Mouse (Mus musculus) ES-E14 (cell line): ENCODE measurements around the gene Hes5. TPM values are rescaled to one million over a fixed set of nuclear protein-coding genes. Genes with fewer than 3 reads are reported as not detected.
A peak's percentile ranks its signal among the peaks of the same experiment; 100 is the strongest.

Experiments
- DNase-seq: peaks from one replicate; pipeline ENCODE4 v3.0.0-alpha.2; 2013; ENCODE audit warnings: low read depth, low spot score
- H3K27ac ChIP-seq: 2 replicates; pipeline ENCODE4 v1.5.1; 2012; ENCODE audit warnings: low read depth, mild to moderate bottlenecking, low read length, moderate library complexity, mixed read lengths; ENCODE audit not compliant: poor library complexity, insufficient read depth, severe bottlenecking
- H3K36me3 ChIP-seq: 2 replicates; pipeline ENCODE4 v1.6.1; 2012; ENCODE audit warnings: mild to moderate bottlenecking, low read length, moderate library complexity, mixed read lengths; ENCODE audit not compliant: control insufficient read depth, poor library complexity, insufficient read depth, severe bottlenecking
- H3K4me1 ChIP-seq, 2 experiments: fragments of 150-350 bp in 1 of 2; sonication (generic) in 1 of 2; 2 replicates each; pipeline ENCODE4 v1.6.1; 2012; ENCODE audit warnings: low read length in 2 of 2, mild to moderate bottlenecking in 1 of 2, mixed read lengths in 1 of 2; ENCODE audit not compliant: control insufficient read depth in 2 of 2, insufficient read depth in 2 of 2, poor library complexity in 1 of 2
- H3K4me3 ChIP-seq, 2 experiments: fragments of 150-350 bp in 1 of 2; sonication (generic) in 1 of 2; 2 replicates each; pipeline ENCODE4 v1.5.1; 2012; ENCODE audit warnings: low read length in 2 of 2, low read depth in 1 of 2, mild to moderate bottlenecking in 1 of 2, mixed read lengths in 1 of 2; ENCODE audit not compliant: insufficient read depth in 1 of 2, poor library complexity in 1 of 2, severe bottlenecking in 1 of 2
- H3K9ac ChIP-seq: 2 replicates; pipeline ENCODE4 v1.6.1; 2012; ENCODE audit warnings: low read depth, mild to moderate bottlenecking, low read length, mixed read lengths; ENCODE audit not compliant: poor library complexity, insufficient read depth, severe bottlenecking
- H3K9me3 ChIP-seq: fragments of 150-350 bp; sonication (generic); 2 replicates; pipeline ENCODE4 v1.6.1; 2012; ENCODE audit warnings: low read depth, mild to moderate bottlenecking, low read length; ENCODE audit not compliant: control insufficient read depth, insufficient read depth
- CHD2 ChIP-seq: IDR thresholded peaks from 2 replicates; pipeline ENCODE4 v1.6.1; 2014; ENCODE audit warnings: mild to moderate bottlenecking, low read depth, low read length, inconsistent platforms
- HCFC1 ChIP-seq: IDR thresholded peaks from 2 replicates; pipeline ENCODE4 v1.6.1; 2012; ENCODE audit warnings: low read length, inconsistent platforms, borderline replicate concordance; ENCODE audit not compliant: insufficient read depth
- MAFK ChIP-seq: IDR thresholded peaks from 2 replicates; pipeline ENCODE4 v1.6.1; 2014; ENCODE audit warnings: mild to moderate bottlenecking, low read depth, low read length, inconsistent platforms; ENCODE audit not compliant: insufficient read depth
- ZC3H11A ChIP-seq: IDR thresholded peaks from 2 replicates; pipeline ENCODE4 v1.6.1; 2012; ENCODE audit warnings: low read depth, mild to moderate bottlenecking, inconsistent platforms, low read length, borderline replicate concordance
- ZNF384 ChIP-seq: IDR thresholded peaks from 2 replicates; pipeline ENCODE4 v1.6.1; 2012; ENCODE audit warnings: low read depth, low read length, inconsistent platforms
- in situ Hi-C, 2 experiments: fragments of 600-800 bp; cut with MboI; formaldehyde crosslinking; loops; one replicate each; pipeline ENCODE4 v1.15.1; 2025; ENCODE audit warnings: low sequenced_read_pairs in 2 of 2, inconsistent platforms in 1 of 2; ENCODE audit not compliant: unreplicated experiment in 2 of 2
- total RNA-seq: library from RNA; depleted of rRNA; stranded (reverse); fragments of 300-350 nt; gene quantifications from 2 replicates; pipeline ENCODE4 v1.2.3, GENCODE M21; 2012

The Hes5 gene
- total RNA-seq, 1 experiment = 0.18 TPM

GRCm38 (mm10) chr4:154957289-154957993, 3.3 kb upstream of the Hes5 start:
- H3K9me3 ChIP-seq = no peaks in the 10 kb centered on the region
- no peak for DNase-seq
- peaks cover 2 to 19% of the 10 kb centered on the region in 2 experiments; a peak in 2 of 4 replicates for H3K4me1 ChIP-seq
- H3K4me3 ChIP-seq = no peak overlapping the region
- H3K27ac ChIP-seq = no peak overlapping the region
- TF ChIP-seq ZC3H11A (no peak), CHD2 (no peak), ZNF384 (no peak), MAFK (no peak), HCFC1 (no peak)
- in situ Hi-C loops = no loop called here
- H3K36me3 ChIP-seq = no peaks in the 10 kb centered on the region
- H3K9ac ChIP-seq = no peak overlapping the region

DNA sequence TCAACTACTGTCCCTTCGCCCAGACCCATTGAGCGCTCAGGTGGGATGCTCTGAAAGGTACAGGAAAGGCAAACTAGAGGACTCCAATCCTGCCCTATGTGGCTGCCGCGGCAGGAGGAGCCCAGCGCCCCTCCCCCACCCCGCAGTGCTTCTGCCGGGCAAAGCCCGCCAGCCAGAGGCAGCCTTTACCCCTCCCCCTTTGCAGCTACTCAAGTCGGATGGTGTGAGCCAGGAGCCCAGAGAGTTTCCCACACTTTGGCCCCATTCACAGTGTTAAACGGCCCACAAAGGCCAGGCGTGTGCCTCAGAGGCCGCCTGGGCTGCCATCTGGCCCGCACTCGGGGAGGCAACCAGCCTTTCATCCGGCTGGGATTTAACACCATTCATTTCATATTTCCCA, 2.6 kb upstream of the Hes5 start:
- H3K27ac ChIP-seq = no peak overlapping the region
- no peaks in the 10 kb centered on the region for H3K9me3 ChIP-seq
- H3K9ac ChIP-seq = no peak overlapping the region
- H3K4me1 ChIP-seq = peaks cover under 1 to 14% of the 10 kb centered on the region in 2 experiments; a peak in 2 of 4 replicates
- DNase-seq = no peak
- H3K4me3 ChIP-seq = peak overlapping the region in 1 of 2 experiments; percentile 18; a peak in 2 of 4 replicates
- TF ChIP-seq CHD2 (no peak), ZC3H11A (no peak), ZNF384 (no peak), MAFK (no peak), HCFC1 (no peak)
- H3K36me3 ChIP-seq = no peaks in the 10 kb centered on the region
- in situ Hi-C loops = no loop called here

- in situ Hi-C loops = no loop called here
- TF ChIP-seq MAFK (no peak), CHD2 (no peak), ZC3H11A (no peak), HCFC1 (no peak), ZNF384 (no peak)
- Histone ChIP-seq H3K27ac (no peak overlapping the region), H3K4me1 (peaks cover 0 to 10% of the 10 kb centered on the region in 2 experiments; a peak in 1 of 4 replicates), H3K36me3 (no peaks in the 10 kb centered on the region), H3K4me3 (no peak overlapping the region), H3K9ac (no peak overlapping the region), H3K9me3 (no peaks in the 10 kb centered on the region)
- no peak for DNase-seq
These were observed 2.1 kb upstream of the Hes5 start for GRCm38 (mm10) chr4:154958621-154959020.

DNA sequence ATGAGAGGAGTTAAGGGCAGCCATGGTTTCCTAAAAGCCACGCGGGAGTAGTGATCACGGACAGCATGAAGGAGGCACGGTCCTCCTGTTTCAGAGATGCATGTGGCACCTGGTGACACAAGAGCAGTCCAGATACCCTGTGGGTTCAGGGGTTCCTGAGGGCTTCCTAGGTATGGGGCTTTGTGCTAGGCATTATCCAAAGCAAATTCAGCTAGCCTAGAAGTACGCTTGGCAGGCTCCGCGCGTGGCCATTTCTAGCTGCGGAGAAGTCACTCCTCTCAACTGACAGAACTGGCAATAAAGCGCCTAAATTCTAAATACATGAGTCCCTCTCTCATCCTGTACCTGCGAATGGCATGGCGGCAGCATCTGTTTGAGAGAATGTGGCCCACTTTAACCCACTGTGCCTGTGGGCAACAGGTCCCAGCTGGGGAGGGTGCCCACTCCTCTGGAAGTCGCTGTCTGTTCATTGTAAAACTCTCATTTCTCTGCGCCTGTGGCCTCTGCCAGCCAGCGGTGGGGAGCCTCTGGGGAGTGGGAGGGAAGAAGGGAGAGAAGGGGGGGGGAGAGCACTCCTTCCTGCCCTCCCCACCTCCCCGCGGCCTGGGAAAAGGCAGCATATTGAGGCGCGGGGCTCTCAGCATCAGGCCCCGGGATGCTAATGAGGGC, 568 bp upstream of the Hes5 start:
- Histone ChIP-seq H3K9ac (peak overlapping the region; percentile 20; the same call in 1 of the 2 replicates), H3K36me3 (no peaks in the 10 kb centered on the region), H3K27ac (no peak overlapping the region), H3K4me1 (peaks cover 0 to 10% of the 10 kb centered on the region in 2 experiments; a peak in 1 of 4 replicates), H3K9me3 (no peaks in the 10 kb centered on the region), H3K4me3 (peak overlapping the region; percentile 57 to 61)
- no peak for TF ChIP-seq CHD2
- no peak for TF ChIP-seq ZC3H11A
- TF ChIP-seq ZNF384 = no peak
- TF ChIP-seq MAFK = no peak
- TF ChIP-seq HCFC1 = no peak
- in situ Hi-C loops = no loop called here
- DNase-seq = no peak
